Mouse (Mus musculus): Measurements from ENCODE around the gene Celf2. TPM values are rescaled to one million over a fixed set of nuclear protein-coding genes. Genes with fewer than 3 reads are reported as not detected.

The Celf2 gene
- polyA plus RNA-seq, 1 experiment from 2014 or later: 60.7 TPM

DNA sequence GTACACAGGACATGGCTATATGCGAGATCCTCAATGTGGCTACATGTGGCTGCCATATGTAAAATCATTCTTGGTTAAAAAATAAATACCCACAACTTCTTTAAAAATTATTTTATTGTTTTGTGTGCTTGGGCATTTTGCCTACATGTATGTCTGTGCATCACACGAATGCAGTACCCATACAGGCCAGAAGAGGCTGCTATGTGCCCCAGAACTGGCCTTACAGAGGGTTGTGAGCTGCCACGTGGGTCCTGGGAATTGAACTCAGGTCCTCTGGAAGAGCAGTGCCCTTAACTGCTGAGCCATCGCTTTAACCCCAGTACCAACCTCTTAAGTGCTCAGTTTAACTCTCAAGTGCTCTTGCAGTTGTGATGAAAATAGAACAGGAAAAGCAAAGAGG lies 1018.5 kb downstream of the Celf2 start:
- 0 out of 2 replicates have a peak, but pooled peaks cover 2% of the 10 kb centered on the region for H3K4me1 ChIP-seq
- no peak overlapping the region for H3K4me2 ChIP-seq
- no peaks in the 10 kb centered on the region for H3K36me3 ChIP-seq
- H3K9ac ChIP-seq: no peak overlapping the region
- ATAC-seq (ENCODE audit: insufficient number of reproducible peaks, low FRiP score, low TSS enrichment, low read depth): no peak
- no peaks in the 10 kb centered on the region for H3K9me3 ChIP-seq
- no peak overlapping the region for H3K4me3 ChIP-seq
- no peak overlapping the region for H3K27ac ChIP-seq
- no peaks in the 10 kb centered on the region for H3K27me3 ChIP-seq
- WGBS: 77% methylated on average over 4 of the region's 4 CpGs

DNA sequence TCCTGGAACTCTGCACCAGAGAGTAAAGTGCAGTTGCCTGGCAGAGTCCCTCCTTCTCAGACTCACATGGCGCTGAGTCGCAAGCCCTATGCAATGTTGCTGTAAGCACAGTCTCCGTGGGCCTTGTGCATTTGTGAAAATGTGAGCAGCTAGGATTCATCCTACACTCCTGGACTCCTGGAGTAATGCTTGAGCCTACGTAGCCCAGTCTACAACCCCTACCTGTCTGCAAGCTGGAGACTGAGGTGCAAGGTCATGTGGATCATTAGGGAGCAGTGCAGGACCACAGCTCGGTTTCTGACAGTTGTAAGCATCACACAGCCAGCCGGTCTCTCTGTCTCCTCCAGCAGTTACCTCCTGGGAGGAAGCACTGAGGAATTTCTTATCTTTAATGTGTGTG lies 1019.3 kb downstream of the Celf2 start:
- H3K36me3 ChIP-seq: no peaks in the 10 kb centered on the region
- 0 out of 2 replicates have a peak, but pooled peaks cover 2% of the 10 kb centered on the region for H3K4me1 ChIP-seq
- H3K9me3 ChIP-seq: no peaks in the 10 kb centered on the region
- H3K4me3 ChIP-seq: no peak overlapping the region
- H3K27me3 ChIP-seq: no peaks in the 10 kb centered on the region
- H3K4me2 ChIP-seq: no peak overlapping the region
- no peak for ATAC-seq (ENCODE audit: insufficient number of reproducible peaks, low FRiP score, low TSS enrichment, low read depth)
- no peak overlapping the region for H3K9ac ChIP-seq
- no peak overlapping the region for H3K27ac ChIP-seq
- 83% methylated on average over 6 of the region's 6 CpGs for WGBS
